Mouse (Mus musculus) midbrain, embryonic 15.5 days (tissue): ENCODE measurements around the gene Glud1. TPM values are rescaled to one million over a fixed set of nuclear protein-coding genes. Genes with fewer than 3 reads are reported as not detected.

Experiments
- ATAC-seq: fragments of 200-750 bp; cut with Nextera tagmentation; replicated peaks from 2 replicates; pipeline ENCODE4 v1.8.0; 2017; ENCODE audit warnings: moderate TSS enrichment
- H3K27ac ChIP-seq: fragments of 300-500 bp; sonication (generic); 2 replicates; pipeline ENCODE4 v1.5.1; 2015; ENCODE audit warnings: mild to moderate bottlenecking, inconsistent platforms
- H3K27me3 ChIP-seq: fragments of 300-500 bp; sonication (generic); replicated peaks from 2 replicates; pipeline ENCODE4 v1.6.1; 2015; ENCODE audit warnings: inconsistent platforms
- H3K36me3 ChIP-seq: fragments of 300-500 bp; sonication (generic); replicated peaks from 2 replicates; pipeline ENCODE4 v1.6.1; 2015; ENCODE audit warnings: inconsistent platforms
- H3K4me1 ChIP-seq: fragments of 300-500 bp; sonication (generic); 2 replicates; pipeline ENCODE4 v1.6.1; 2015; ENCODE audit warnings: inconsistent platforms
- H3K4me2 ChIP-seq: fragments of 300-500 bp; sonication (generic); 2 replicates; pipeline ENCODE4 v1.6.1; 2015; ENCODE audit warnings: inconsistent platforms, mild to moderate bottlenecking, moderate library complexity
- H3K4me3 ChIP-seq: fragments of 300-500 bp; sonication (generic); 2 replicates; pipeline ENCODE4 v1.5.1; 2015; ENCODE audit warnings: mild to moderate bottlenecking, inconsistent platforms
- H3K9ac ChIP-seq: fragments of 300-500 bp; sonication (generic); 2 replicates; pipeline ENCODE4 v1.6.1; 2015; ENCODE audit warnings: mild to moderate bottlenecking, inconsistent platforms
- H3K9me3 ChIP-seq: fragments of 300-500 bp; sonication (generic); 2 replicates; pipeline ENCODE4 v1.6.1; 2016; ENCODE audit warnings: inconsistent platforms
- WGBS: fragments of 180-500 bp; shearing (Covaris S2); methylation state at CpG from one replicate; pipeline ENCODE4 v1.1.7; 2015; ENCODE audit warnings: mixed read lengths; 5-methylcytosine and 5-hydroxymethylcytosine counted together
- polyA plus RNA-seq: library from polyadenylated mRNA; unstranded; fragments of >200 nt; fragmentation: Nextera tagmentation; extraction: Ambion mirVana; gene quantifications from 2 replicates; pipeline ENCODE4 v1.2.1, GENCODE M21; 2015

The Glud1 gene
- polyA plus RNA-seq, 1 experiment from 2014 or later, result 92.5 TPM

- 94% methylated on average over 7 of the region's 7 CpGs for WGBS
- no peak overlapping the region for H3K9ac ChIP-seq
These were observed 14.2 kb upstream of the Glud1 start for GRCm38 (mm10) chr14:34296350-34296749.

GRCm38 (mm10) chr14:34297038-34297437, 13.5 kb upstream of the Glud1 start:
- 86% methylated on average over 4 of the region's 4 CpGs for WGBS
- H3K27ac ChIP-seq, result no peak overlapping the region
- no peak overlapping the region for H3K4me3 ChIP-seq
- no peaks in the 10 kb centered on the region for H3K36me3 ChIP-seq
- no peaks in the 10 kb centered on the region for H3K4me1 ChIP-seq
- H3K9me3 ChIP-seq, result no peaks in the 10 kb centered on the region
- no peak overlapping the region for H3K9ac ChIP-seq
- no peaks in the 10 kb centered on the region for H3K27me3 ChIP-seq
- no peak for ATAC-seq
- H3K4me2 ChIP-seq, result no peak overlapping the region

More at GRCm38 (mm10) chr14:34296350-34296749, 14.2 kb upstream of the Glud1 start:
- H3K27ac ChIP-seq, result no peak overlapping the region
- no peaks in the 10 kb centered on the region for H3K4me1 ChIP-seq
- no peaks in the 10 kb centered on the region for H3K27me3 ChIP-seq
- H3K4me2 ChIP-seq, result no peak overlapping the region
- H3K36me3 ChIP-seq, result no peaks in the 10 kb centered on the region
- no peaks in the 10 kb centered on the region for H3K9me3 ChIP-seq
- H3K4me3 ChIP-seq, result no peak overlapping the region
- ATAC-seq, result no peak

GRCm38 (mm10) chr14:34297634-34298033, 12.9 kb upstream of the Glud1 start:
- H3K9me3 ChIP-seq, result no peaks in the 10 kb centered on the region
- no peaks in the 10 kb centered on the region for H3K4me1 ChIP-seq
- H3K4me2 ChIP-seq, result no peak overlapping the region
- no peak overlapping the region for H3K4me3 ChIP-seq
- H3K27ac ChIP-seq, result no peak overlapping the region
- no peak for ATAC-seq
- H3K36me3 ChIP-seq, result no peaks in the 10 kb centered on the region
- H3K27me3 ChIP-seq, result no peaks in the 10 kb centered on the region
- H3K9ac ChIP-seq, result no peak overlapping the region
- 60% methylated on average over 2 of the region's 2 CpGs for WGBS

- H3K36me3 ChIP-seq, result no peaks in the 10 kb centered on the region
- H3K4me1 ChIP-seq, result no peaks in the 10 kb centered on the region
- ATAC-seq, result no peak
- WGBS, result 84% methylated on average over 11 of the region's 11 CpGs
- no peaks in the 10 kb centered on the region for H3K27me3 ChIP-seq
- no peaks in the 10 kb centered on the region for H3K9me3 ChIP-seq
- no peak overlapping the region for H3K9ac ChIP-seq
- H3K27ac ChIP-seq, result no peak overlapping the region
- H3K4me2 ChIP-seq, result no peak overlapping the region
- H3K4me3 ChIP-seq, result no peak overlapping the region
These were observed 11.4 kb upstream of the Glud1 start for GRCm38 (mm10) chr14:34298871-34299700.

- no peaks in the 10 kb centered on the region for H3K9me3 ChIP-seq
- no peak overlapping the region for H3K4me2 ChIP-seq
- no peak overlapping the region for H3K9ac ChIP-seq
- H3K27ac ChIP-seq, result no peak overlapping the region
- no peaks in the 10 kb centered on the region for H3K36me3 ChIP-seq
- no peaks in the 10 kb centered on the region for H3K27me3 ChIP-seq
- ATAC-seq, result no peak
- no peaks in the 10 kb centered on the region for H3K4me1 ChIP-seq
- 85% methylated on average over 5 of the region's 5 CpGs for WGBS
- H3K4me3 ChIP-seq, result no peak overlapping the region
These were observed 7.8 kb upstream of the Glud1 start for GRCm38 (mm10) chr14:34302681-34303242.

GRCm38 (mm10) chr14:34303265-34303680, 7.3 kb upstream of the Glud1 start:
- H3K4me3 ChIP-seq, result no peak overlapping the region
- no peak overlapping the region for H3K9ac ChIP-seq
- H3K9me3 ChIP-seq, result no peaks in the 10 kb centered on the region
- H3K4me1 ChIP-seq, result no peaks in the 10 kb centered on the region
- no peak overlapping the region for H3K4me2 ChIP-seq
- WGBS, result 56% methylated on average over 5 of the region's 5 CpGs
- H3K27me3 ChIP-seq, result no peaks in the 10 kb centered on the region
- ATAC-seq, result no peak
- no peak overlapping the region for H3K27ac ChIP-seq
- no peaks in the 10 kb centered on the region for H3K36me3 ChIP-seq

GRCm38 (mm10) chr14:34309266-34309665, 1.3 kb upstream of the Glud1 start:
- ATAC-seq, result no peak
- H3K9me3 ChIP-seq, result no peaks in the 10 kb centered on the region
- WGBS, result 92% methylated on average over 4 of the region's 4 CpGs
- no peaks in the 10 kb centered on the region for H3K27me3 ChIP-seq
- H3K4me1 ChIP-seq, result peaks cover 23% of the 10 kb centered on the region
- H3K9ac ChIP-seq, result no peak overlapping the region
- H3K4me2 ChIP-seq, result no peak overlapping the region
- no peak overlapping the region for H3K4me3 ChIP-seq
- no peak overlapping the region for H3K27ac ChIP-seq
- no peaks in the 10 kb centered on the region for H3K36me3 ChIP-seq

- ATAC-seq, result 0 out of 2 replicates have a peak, but pooled peaks have one; percentile 2
- H3K27ac ChIP-seq, result peak overlapping the region; percentile 97
- WGBS, result 15% methylated on average over 5 of the region's 5 CpGs
These were observed 657 bp upstream of the Glud1 start for GRCm38 (mm10) chr14:34309907-34310233.

GRCm38 (mm10) chr14:34311021-34311631, 599 bp downstream of the Glud1 start:
- 0% methylated on average over 46 of the region's 47 CpGs for WGBS
- peaks cover 28% of the 10 kb centered on the region for H3K4me1 ChIP-seq
- H3K27me3 ChIP-seq, result no peaks in the 10 kb centered on the region
- no peaks in the 10 kb centered on the region for H3K36me3 ChIP-seq
- peak overlapping the region; percentile 90 for H3K9ac ChIP-seq
- peak overlapping the region; percentile 91 for H3K4me3 ChIP-seq
- H3K9me3 ChIP-seq, result no peaks in the 10 kb centered on the region
- H3K4me2 ChIP-seq, result peak overlapping the region; percentile 85
- peak; percentile 45 for ATAC-seq
- H3K27ac ChIP-seq, result peak overlapping the region; percentile 97

More at GRCm38 (mm10) chr14:34309907-34310233, 657 bp upstream of the Glud1 start:
- peak overlapping the region; percentile 90 for H3K9ac ChIP-seq
- no peaks in the 10 kb centered on the region for H3K27me3 ChIP-seq
- H3K4me3 ChIP-seq, result peak overlapping the region; percentile 91
- H3K36me3 ChIP-seq, result no peaks in the 10 kb centered on the region
- H3K4me1 ChIP-seq, result peaks cover 23% of the 10 kb centered on the region
- H3K4me2 ChIP-seq, result peak overlapping the region; percentile 85
- H3K9me3 ChIP-seq, result no peaks in the 10 kb centered on the region

GRCm38 (mm10) chr14:34311691-34312090, 1.2 kb downstream of the Glud1 start:
- H3K27ac ChIP-seq, result peak overlapping the region; percentile 97

GRCm38 (mm10) chr14:34312339-34313048, 2.0 kb downstream of the Glud1 start:
- H3K9ac ChIP-seq, result peak overlapping the region; percentile 90; the same call in 1 of the 2 replicates
- H3K9me3 ChIP-seq, result no peaks in the 10 kb centered on the region
- peak overlapping the region; percentile 91 for H3K4me3 ChIP-seq
- WGBS, result 13% methylated on average over 6 of the region's 6 CpGs
- no peak for ATAC-seq
- H3K4me2 ChIP-seq, result peak overlapping the region; percentile 85
- H3K27ac ChIP-seq, result no peak overlapping the region
- peaks cover 28% of the 10 kb centered on the region for H3K4me1 ChIP-seq
- H3K27me3 ChIP-seq, result no peaks in the 10 kb centered on the region
- H3K36me3 ChIP-seq, result no peaks in the 10 kb centered on the region

More at GRCm38 (mm10) chr14:34311691-34312090, 1.2 kb downstream of the Glud1 start:
- no peak for ATAC-seq
- Histone ChIP-seq H3K9ac (peak overlapping the region; percentile 90), H3K4me2 (peak overlapping the region; percentile 85), H3K27me3 (no peaks in the 10 kb centered on the region), H3K9me3 (no peaks in the 10 kb centered on the region), H3K36me3 (no peaks in the 10 kb centered on the region), H3K4me1 (peaks cover 28% of the 10 kb centered on the region), H3K4me3 (peak overlapping the region; percentile 91)
- WGBS, result 5% methylated on average over 4 of the region's 4 CpGs

- Histone ChIP-seq H3K27me3 (no peaks in the 10 kb centered on the region), H3K4me2 (peak overlapping the region; percentile 85), H3K27ac (no peak overlapping the region), H3K4me3 (no peak overlapping the region), H3K9ac (no peak overlapping the region), H3K4me1 (peaks cover 28% of the 10 kb centered on the region), H3K36me3 (no peaks in the 10 kb centered on the region), H3K9me3 (no peaks in the 10 kb centered on the region)
- WGBS, result 90% methylated on average over 3 of the region's 3 CpGs
- ATAC-seq, result no peak
These were observed 3.1 kb downstream of the Glud1 start for GRCm38 (mm10) chr14:34313612-34314011.
